13 mouse cellular contexts compared by ENCODE assay signal in the genomic region with DNA sequence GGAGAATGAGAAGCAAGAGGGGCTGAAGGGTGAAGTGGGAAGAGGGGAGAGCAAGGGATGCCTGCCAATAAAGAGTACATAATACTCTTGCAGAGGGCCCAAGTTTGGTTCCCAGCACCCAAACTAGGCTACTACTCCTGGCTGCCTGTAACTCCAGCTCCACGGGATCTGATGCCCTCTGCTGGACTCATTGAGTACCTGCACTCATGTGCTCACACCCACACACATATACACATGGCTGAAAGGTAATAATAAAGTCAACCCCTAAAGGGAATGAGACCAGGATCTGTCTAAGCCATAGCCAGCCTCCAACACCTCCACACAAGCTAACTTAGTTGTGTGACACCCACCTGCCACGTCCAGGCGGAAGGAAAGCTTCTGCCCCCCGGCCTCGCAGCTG.
"Had no signal": no experiment of that assay in that cellular context is flagged by ENCODE, and none has a peak within 500 bp of the region (broad histone marks: within the 10 kb centered on the region; RNA-seq: fewer than 3 reads in every experiment).

No protein-coding gene starts in this region.

- H3K4me1 ChIP-seq: limb, embryonic 10.5 days; liver, embryonic 13.5 days; midbrain, embryonic 13.5 days had no signal

- H3K27ac ChIP-seq: kidney, postnatal 0 days; left cerebral cortex, adult 2 months; limb, embryonic 10.5 days; liver, embryonic 13.5 days; midbrain, embryonic 13.5 days had no signal

- H3K9ac ChIP-seq: liver, embryonic 13.5 days; midbrain, embryonic 13.5 days had no signal

- H3K27me3 ChIP-seq: liver, embryonic 13.5 days; midbrain, embryonic 13.5 days had no signal

- H3K4me3 ChIP-seq: left cerebral cortex, adult 2 months; limb, embryonic 10.5 days; liver, embryonic 13.5 days; midbrain, embryonic 13.5 days had no signal

- H3K36me3 ChIP-seq: limb, embryonic 10.5 days; liver, embryonic 13.5 days; midbrain, embryonic 13.5 days had no signal

- DNase-seq: kidney, adult 11 months; kidney, adult 9 months; kidney, postnatal 36 days; liver, embryonic 13.5 days; lung, adult 2 months; lung, postnatal 36 days; right cerebral cortex, postnatal 14 days; thymus, adult 2 months; thymus, postnatal 36 days had no signal
